Mouse (Mus musculus) Patski (cell line): Measurements from ENCODE around the gene Med24. TPM values are rescaled to one million over a fixed set of nuclear protein-coding genes. Genes with fewer than 3 reads are reported as not detected.
"Not testable (repeated sequence)": the region's sequence is repeated elsewhere in the genome, so short reads cannot be mapped to it uniquely, and the experiment has no call there.

ENCODE experiments used
- ATAC-seq: fragments of 100-300 bp; one replicate; pipeline ENCODE4 v1.8.0; 2021
- CTCF ChIA-PET: fragments of 350-600 bp; sonication (Branson Sonifier 250); formaldehyde crosslinking; loops from one replicate; lab custom pipeline; 2022; ENCODE audit warnings: inconsistent platforms; lab: Charles Lee
- POLR2A ChIA-PET: fragments of 350-600 bp; sonication (Branson Sonifier 250); formaldehyde crosslinking; loops from one replicate; lab custom pipeline; 2022; ENCODE audit warnings: antibody characterized with exemption, inconsistent platforms; lab: Charles Lee
- DNase-seq: peaks from one replicate; pipeline ENCODE4 v3.0.0-alpha.2; 2011; ENCODE audit warnings: low read depth, low spot score
- H3K27me3 ChIP-seq: fragments of 371-371 bp; one replicate; pipeline ENCODE4 v1.5.1; 2021
- CTCF ChIP-seq: fragments of 100-300 bp; IDR thresholded peaks from one replicate; pipeline ENCODE4 v1.5.1; 2021
- in situ Hi-C: fragments of 300-500 bp; cut with MboI; formaldehyde crosslinking; loops from 3 replicates; pipeline ENCODE4 v1.11.1; 2018; ENCODE audit warnings: low pct_unique_long_range_greater_than_20kb, mixed read lengths
- polyA plus RNA-seq: library from polyadenylated mRNA; unstranded; gene quantifications from one replicate; pipeline ENCODE4 v1.2.3, GENCODE M21; 2021

The Med24 gene
- polyA plus RNA-seq, 1 experiment from 2014 or later, result 47.2 TPM

DNA sequence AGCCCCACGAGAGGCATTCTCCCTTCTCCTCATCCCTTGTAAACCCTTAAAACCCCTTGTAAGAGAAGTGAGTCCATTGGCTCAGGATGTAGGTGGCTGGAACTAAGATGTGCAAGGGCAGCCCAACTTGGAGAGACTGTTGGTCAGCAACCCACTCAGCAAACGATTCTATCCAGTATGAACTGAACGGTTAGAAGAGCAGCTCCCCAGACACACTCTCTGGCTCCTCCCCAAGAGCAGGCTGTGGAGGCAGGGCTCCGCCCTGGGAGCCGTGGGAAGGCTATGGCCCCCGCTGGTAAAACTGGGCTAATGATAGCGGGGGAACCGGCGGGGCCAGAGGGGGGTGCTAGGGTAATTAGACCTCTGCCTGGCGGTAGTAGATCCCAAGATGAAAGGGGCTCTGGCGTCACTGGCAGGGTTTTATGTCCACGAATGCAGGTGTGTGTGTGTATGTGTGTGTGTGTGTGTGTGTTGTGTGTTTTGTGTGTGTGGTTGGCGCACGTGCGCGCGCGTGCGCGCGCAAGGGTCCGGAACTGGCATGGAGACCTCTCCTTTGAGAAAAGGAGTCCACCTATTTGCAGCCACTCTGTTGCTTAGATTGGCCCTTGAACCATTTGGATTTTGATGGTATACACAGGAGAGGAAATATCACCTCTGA is 11.3 kb upstream of the Med24 start, which contains the start of gene Thra:
Gene Thra, plus strand, starts transcription at position 246 of the 658 bp plus-strand sequence.
- no peak for ATAC-seq
- in situ Hi-C loops, result no loop called here
- no peak for DNase-seq
- no peaks in the 10 kb centered on the region for H3K27me3 ChIP-seq
- ChIA-PET CTCF (interaction anchor here (0.7 to 5.7 kb wide), 11 partner anchors 9 to 49 kb away, joined by 3 to 40 read pairs (median 7); no protein-coding TSS in a partner anchor), POLR2A (interaction anchor here (0.6 to 2.8 kb wide), 7 partner anchors 8 to 49 kb away, joined by 3 to 12 read pairs (median 3); partner anchors contain the start of genes Csf3 and Nr1d1)
- TF ChIP-seq CTCF, result no peak

DNA sequence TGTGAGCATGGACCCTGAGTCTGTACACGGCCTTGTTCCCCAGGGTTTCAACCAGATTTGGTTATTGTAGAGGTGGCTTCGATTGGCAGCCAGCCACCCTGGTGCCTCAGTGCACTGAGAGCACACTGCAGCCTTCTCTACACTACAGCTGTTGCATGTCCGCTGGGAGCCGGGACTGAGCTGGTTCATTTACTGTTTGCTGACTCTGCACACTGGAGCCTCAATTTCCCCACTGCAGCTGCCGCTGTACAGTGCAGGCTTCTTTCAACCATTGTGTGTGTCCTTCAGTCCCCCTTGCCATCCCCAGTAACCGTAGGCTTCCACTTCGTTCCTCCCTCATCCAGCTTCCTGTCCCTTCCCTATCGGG is 10.8 kb upstream of the Med24 start:
- ATAC-seq, result no peak
- ChIA-PET CTCF (interaction anchor here (0.7 to 3.5 kb wide), 4 partner anchors 9 to 47 kb away, joined by 3 to 13 read pairs (median 5); no protein-coding TSS in a partner anchor), POLR2A (no interaction called here)
- in situ Hi-C loops, result no loop called here
- no peaks in the 10 kb centered on the region for H3K27me3 ChIP-seq
- DNase-seq, result no peak
- no peak for TF ChIP-seq CTCF

DNA sequence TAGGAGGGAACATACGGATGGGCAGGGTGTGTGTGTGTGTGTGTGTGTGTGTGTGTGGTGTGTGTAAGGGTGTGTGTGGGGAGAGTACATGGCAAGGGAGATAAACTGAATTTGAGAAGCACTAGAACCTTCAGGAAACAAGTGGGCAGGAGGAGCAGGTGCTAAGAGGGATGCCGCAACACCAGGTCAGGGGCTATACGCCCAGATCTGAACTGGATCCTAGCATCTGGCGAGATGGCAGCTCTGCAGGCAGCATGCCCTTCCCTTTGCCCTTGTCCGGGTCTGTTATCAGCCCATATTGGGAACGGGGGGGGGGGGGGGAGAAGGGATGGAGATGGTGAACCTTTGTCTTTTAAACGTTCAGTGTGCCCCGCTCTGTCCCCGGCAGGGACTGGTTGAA is 9.7 kb upstream of the Med24 start:
- H3K27me3 ChIP-seq, result no peaks in the 10 kb centered on the region
- in situ Hi-C loops, result no loop called here
- DNase-seq, result no peak
- TF ChIP-seq CTCF, result no peak
- CTCF ChIA-PET, result no interaction called here
- POLR2A ChIA-PET, result interaction anchor here (0.6 kb wide), 1 partner anchor 48 kb away, joined by 5 read pairs; no protein-coding TSS in a partner anchor
- no peak for ATAC-seq

DNA sequence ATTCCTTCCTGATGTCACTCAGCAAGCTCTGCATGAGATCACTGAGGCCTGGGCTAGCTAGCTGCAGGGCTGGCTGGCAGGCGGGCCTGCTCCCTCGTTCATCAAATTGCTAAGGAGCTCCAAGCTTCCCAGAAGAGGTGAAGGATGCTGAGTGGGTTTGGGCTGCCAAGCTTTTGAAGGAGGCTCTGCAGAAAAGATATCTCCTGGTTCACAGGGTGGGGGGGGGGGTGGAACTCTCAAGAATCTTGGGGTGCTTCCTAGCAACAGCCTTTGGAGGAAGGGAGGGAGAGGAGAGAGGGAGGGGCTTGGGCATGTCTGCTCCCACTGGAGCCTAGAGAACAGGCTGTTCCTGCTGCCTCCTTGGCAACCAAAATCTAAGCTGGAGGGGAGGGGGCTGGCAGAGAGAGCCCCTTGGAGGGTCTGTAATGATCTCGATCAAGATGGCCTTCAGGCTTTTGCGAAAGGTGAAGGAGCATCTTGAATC is 9.2 kb upstream of the Med24 start:
- in situ Hi-C loops, result no loop called here
- no peak for TF ChIP-seq CTCF
- CTCF ChIA-PET, result no interaction called here
- POLR2A ChIA-PET, result interaction anchor here (0.6 kb wide), 1 partner anchor 48 kb away, joined by 5 read pairs; no protein-coding TSS in a partner anchor
- H3K27me3 ChIP-seq, result no peaks in the 10 kb centered on the region
- no peak for DNase-seq
- no peak for ATAC-seq

DNA sequence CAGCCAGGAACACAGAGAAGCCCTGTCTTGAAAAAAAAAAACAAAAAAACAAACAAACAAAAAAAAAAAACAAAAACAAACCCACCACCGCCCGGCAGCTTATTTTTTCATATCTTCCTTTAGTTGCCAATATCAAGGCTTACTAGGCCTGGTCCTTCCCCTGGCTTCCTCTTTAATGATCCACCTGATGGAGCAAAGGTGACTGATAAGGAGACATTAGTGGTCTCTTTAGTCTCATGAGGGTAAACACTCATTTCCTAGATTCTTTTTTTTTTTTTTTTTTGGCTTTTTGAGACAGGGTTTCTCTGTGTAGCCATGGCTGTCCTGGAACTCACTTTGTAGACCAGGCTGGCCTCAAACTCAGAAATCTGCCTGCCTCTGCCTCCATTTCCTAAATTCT is 8.0 kb upstream of the Med24 start:
- DNase-seq, H3K27me3 ChIP-seq, in situ Hi-C loops, ATAC-seq: not testable (repeated sequence)
- CTCF ChIA-PET, result interaction anchor here (0.7 kb wide), 1 partner anchor 21 kb away, joined by 4 read pairs; no protein-coding TSS in a partner anchor
- POLR2A ChIA-PET, result interaction anchor here (0.6 kb wide), 1 partner anchor 45 kb away, joined by 3 read pairs; no protein-coding TSS in a partner anchor

DNA sequence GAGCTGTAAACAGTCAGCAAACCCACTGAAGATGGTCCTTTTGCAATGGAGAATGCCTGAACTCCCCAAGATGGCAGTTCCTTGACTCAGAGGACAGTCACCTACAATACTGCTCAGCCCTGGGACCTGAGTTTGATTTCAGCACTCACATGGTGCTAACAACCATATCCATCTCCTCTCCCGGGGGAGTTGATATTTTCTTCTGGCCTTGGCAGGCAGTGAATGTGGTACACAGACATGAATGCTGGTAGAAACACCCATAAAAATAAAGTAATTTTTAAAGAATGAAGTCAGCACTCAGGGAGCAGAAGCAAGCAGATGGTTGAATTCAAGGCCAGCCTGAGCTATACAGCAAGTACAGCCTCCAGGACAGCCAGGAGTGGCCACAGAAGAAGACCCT is 6.9 kb upstream of the Med24 start:
- in situ Hi-C loops, result no loop called here
- no peak for TF ChIP-seq CTCF
- ChIA-PET CTCF (no interaction called here), POLR2A (no interaction called here)
- DNase-seq (no peak), ATAC-seq (no peak)
- H3K27me3 ChIP-seq, result no peaks in the 10 kb centered on the region

DNA sequence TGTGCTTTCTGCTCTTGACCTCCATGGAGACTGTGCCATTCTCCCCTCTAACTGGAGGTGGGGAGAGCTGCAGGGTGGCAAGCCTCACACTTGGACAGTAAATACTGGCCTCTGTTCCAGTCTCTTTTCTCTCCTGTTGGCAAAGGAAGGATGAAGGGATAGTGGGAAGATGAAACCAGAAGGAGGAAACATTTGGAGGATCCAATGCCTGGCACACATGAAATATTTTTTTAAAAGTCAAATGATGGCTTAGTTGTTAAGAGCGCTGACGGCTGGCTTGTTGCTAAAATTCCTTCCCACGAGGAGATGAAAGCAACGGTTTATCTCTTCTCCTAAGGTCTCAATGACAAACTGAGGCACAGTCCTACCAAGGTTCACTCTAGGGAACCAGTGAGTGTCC is 5.9 kb upstream of the Med24 start:
- POLR2A ChIA-PET, result no interaction called here
- no peak for DNase-seq
- H3K27me3 ChIP-seq, result no peaks in the 10 kb centered on the region
- in situ Hi-C loops, result no loop called here
- no peak for TF ChIP-seq CTCF
- ATAC-seq, result no peak
- CTCF ChIA-PET, result interaction anchor here (0.7 kb wide), 1 partner anchor 52 kb away, joined by 3 read pairs; no protein-coding TSS in a partner anchor

DNA sequence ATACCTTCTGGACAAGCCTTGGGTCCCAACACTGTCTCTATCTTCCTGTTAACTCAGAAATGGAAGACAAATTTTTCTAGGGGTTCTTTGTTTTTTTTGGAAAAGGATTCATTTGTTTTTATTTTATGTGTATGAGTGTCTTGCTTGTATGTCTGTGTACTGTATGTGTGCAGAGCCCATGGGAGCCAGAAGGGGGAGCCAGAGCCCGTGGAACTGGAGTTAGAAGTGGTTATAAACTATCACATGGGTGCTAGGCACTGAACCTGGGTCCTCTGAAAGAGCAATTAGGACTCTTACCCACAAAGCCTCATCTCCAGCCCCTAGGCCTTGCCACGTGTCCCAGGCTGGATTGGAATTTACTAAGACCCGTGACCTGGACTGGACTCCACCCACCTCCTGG is 4.8 kb upstream of the Med24 start:
- DNase-seq, result no peak
- H3K27me3 ChIP-seq, result no peaks in the 10 kb centered on the region
- TF ChIP-seq CTCF, result peak; percentile 67
- in situ Hi-C loops, result no loop called here
- ATAC-seq, result no peak
- POLR2A ChIA-PET, result no interaction called here
- CTCF ChIA-PET, result interaction anchor here (0.7 kb wide), 1 partner anchor 53 kb away, joined by 3 read pairs; no protein-coding TSS in a partner anchor

DNA sequence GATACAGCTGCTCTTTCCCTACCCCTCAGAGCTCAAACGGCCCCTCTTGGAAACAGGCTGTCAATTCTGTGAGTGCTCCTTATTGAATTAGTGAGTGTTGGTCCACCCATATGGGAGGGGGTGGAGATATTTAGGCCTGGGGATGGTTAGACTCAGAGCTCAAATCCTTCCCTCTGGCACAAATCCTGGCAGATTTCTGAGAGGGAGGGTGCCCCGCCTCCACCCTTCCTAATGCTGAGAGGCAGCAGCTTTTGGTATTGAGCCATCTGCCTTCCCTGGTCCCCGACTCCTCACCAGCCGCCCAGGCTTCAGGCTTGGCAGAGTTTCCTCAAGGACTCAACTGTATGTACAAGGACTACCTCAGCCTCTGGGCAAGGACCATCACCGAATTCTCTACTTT is 1.9 kb upstream of the Med24 start:
- in situ Hi-C loops, result no loop called here
- CTCF ChIA-PET, result interaction anchor here (0.8 to 2.7 kb wide), 10 partner anchors 9 to 58 kb away, joined by 3 to 9 read pairs (median 6); partner anchors contain the start of gene Thra
- POLR2A ChIA-PET, result interaction anchor here (0.7 to 1.8 kb wide), 4 partner anchors 10 to 65 kb away, joined by 3 to 7 read pairs (median 4); partner anchors contain the start of gene Msl1
- TF ChIP-seq CTCF, result no peak
- DNase-seq (no peak), ATAC-seq (no peak)
- H3K27me3 ChIP-seq, result no peaks in the 10 kb centered on the region

DNA sequence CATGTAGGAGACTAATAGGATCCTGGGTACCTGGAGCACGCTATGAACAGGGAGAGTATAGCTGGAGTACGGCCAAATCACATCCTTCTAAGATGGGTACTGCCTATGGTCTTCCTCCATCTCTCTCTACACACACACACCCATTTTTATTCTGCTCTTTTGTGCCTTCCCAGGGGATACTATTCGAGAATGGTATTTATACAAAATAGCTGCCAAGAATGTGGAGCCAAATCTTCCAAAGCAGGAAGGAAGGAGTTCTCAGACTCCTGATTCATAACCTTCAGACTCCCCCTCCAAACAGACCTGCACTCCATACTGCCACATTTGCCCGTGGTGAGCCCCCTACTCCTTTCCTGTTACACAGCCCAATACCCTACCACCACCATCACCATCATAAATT is 1.5 kb upstream of the Med24 start:
- in situ Hi-C loops, result no loop called here
- no peaks in the 10 kb centered on the region for H3K27me3 ChIP-seq
- DNase-seq (no peak), ATAC-seq (no peak)
- ChIA-PET POLR2A (interaction anchor here (1.0 to 1.7 kb wide), 2 partner anchors 11 to 14 kb away, joined by 3 to 7 read pairs; no protein-coding TSS in a partner anchor), CTCF (interaction anchor here (0.8 to 2.7 kb wide), 11 partner anchors 9 to 58 kb away, joined by 3 to 9 read pairs (median 6); partner anchors contain the start of gene Thra)
- no peak for TF ChIP-seq CTCF
